Mouse (Mus musculus): ENCODE data around the gene Cdr2l.
"Not testable (repeated sequence)": the region's sequence is repeated elsewhere in the genome, so short reads cannot be mapped to it uniquely, and the experiment has no call there.

Gene Cdr2l

DNA sequence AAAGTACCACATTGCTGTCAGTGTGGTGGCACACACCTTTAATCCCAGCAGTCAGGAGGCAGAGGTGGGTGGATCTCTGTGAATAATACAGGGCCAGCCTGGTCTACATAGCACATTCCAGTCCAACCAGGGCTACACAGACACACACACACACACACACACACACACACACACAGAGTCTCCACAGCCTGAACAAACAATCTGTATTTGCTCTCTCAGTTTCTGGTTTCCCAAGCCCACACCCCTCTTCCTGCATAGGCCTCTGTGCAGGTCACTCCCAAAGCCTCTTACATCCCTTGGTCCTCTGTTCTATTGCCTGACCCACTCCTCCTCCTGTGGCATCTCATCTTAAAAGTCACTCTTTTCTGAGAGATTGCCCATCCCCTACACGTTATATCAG is 9.7 kb upstream of the Cdr2l start:
- DNase-seq, result no peak

DNA sequence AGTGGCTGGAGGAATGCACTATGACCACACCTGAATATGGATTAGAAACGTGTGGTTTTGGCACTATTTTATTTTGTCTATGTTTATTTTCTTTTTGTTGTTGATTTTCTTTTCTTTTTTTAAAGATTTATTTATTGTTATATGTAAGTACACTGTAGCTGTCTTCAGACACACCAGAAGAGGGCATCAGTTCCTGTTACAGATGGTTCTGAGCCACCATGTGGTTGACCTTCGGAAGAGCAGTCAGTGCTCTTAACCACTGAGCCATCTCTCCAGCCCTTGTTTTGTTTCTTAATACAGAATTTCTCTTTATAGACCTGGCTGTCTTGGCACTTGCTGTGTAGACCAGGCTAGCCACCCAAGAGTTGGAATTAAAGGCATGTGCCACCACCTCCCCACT is 9.0 kb upstream of the Cdr2l start:
- no peak for DNase-seq

DNA sequence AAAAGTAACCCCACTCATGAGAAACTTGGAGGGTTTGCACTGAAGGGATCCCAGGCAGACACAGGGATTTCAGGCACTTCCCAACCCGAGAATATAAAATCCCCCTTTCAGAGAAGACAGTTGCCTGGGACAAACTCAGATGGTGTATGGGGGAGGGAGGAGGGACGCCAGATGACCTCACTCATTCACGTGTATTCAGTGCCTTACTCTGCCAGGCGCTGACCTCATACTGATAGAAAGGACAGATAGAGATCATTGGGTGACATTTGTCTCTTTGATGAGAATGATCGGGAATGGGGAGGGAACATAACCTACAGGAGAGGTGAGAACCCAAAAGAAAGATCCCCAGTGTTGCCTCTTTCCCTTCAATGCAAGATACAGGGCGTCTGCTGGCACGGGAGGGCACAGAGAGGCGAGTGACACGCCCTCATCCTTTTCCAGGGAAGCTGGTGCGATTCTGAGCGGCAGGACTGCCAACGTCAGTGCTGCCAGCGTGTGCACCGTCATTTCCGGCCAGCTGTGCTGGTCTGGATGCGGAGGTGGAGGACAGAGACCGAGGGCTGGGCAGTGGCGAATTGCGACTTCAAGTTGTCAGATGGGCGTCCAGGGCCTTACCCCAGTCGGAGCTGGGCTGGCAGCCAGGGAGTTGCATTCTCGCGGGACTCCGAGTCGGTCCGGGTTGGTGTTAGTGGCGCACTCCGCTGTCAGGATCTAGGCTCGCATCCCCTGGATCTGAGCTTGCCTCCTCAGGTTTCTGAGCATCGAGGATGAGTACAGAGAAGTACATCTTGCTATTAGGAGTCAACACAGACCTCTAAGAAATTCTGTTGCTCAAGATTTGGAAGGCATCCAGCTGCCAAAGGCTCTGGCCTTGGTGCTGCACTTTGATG is 7.7 kb upstream of the Cdr2l start:
- DNase-seq, result no peak

GRCm38 (mm10) chr11:115374695-115375425 is 6.9 kb upstream of the Cdr2l start:
- no peak for DNase-seq

DNA sequence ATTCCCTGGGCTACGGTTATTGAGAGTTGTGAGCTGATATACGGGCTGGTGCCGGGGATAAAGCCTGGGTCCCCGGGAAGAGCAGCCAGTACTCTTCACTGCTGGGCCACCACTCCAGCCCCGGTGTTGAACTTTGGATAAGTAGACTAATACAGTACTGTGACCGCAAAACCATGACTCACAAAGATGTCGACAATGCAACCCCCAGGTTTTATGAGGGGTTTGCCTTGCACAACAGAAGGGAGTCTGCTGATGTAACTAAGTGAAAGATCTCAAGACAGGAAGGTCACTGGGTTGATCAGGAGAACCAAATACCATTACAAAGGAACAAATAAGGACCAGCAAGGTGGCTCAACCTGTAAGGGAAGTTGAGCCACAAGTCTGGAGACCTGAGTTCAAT is 5.0 kb upstream of the Cdr2l start:
- DNase-seq, result no peak

DNA sequence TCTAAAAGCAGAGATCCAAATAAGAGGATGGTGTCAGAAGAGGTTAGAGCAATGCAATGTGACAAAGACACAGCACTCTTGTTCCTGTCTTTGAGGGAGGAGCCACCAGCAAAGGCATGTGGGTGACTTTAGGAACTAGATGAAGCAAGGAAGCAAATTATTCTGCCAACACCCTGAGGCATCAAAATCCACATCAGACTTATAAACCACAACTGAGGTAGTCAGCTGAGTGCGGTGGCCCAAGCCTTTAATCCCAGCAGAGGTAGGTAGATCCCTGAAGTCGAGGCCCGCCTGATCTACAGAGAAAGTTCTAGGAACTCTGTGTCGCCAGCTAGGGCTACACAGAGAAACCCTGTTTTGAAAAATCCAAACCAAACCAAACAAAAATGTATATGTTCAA is 4.5 kb upstream of the Cdr2l start:
- DNase-seq, result no peak

- no peak for DNase-seq
Observed at GRCm38 (mm10) chr11:115377854-115378253, 3.9 kb upstream of the Cdr2l start.

DNA sequence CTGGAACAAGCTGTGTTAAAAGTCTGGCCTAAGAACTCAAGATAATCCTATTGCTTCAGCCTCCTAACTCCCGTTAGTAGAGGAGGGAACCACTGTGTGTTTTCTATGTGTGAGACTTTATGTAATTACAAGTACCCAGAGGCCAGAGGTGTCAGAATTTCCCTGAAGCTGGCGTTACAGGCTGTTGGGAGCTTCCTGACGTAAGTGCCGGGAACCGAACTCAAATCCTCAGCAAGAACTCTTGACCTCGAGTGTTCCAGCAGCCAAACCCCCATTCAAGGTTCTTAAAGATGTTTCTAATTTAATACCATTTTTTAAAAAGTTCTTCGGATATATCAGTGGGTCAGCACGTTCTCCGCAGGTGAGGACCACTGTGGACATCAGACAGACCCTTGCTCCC is 440 bp upstream of the Cdr2l start:
- no peak for DNase-seq

DNA sequence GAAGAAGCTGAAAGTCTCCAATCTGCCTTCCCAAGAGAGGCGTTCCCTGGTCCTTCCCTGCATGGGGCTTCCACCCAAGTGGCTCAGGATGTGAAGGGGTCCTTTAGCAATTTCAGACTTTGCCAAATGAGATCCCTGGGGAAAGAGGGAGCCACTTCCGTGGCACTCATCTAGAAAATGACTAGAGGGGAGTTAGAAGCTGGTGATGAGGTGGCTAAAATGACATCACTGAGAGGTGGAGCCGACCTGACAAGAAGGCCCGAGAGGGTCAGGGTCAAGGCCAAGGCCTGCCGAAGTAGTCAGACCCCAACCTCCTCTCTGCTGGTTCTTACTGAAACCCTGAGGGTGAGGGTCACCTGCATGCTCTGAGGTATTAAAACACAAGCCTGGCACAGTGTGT is 1.2 kb downstream of the Cdr2l start:
- DNase-seq, result no peak

GRCm38 (mm10) chr11:115383701-115384474 is 2.2 kb downstream of the Cdr2l start:
- no peak for DNase-seq

DNA sequence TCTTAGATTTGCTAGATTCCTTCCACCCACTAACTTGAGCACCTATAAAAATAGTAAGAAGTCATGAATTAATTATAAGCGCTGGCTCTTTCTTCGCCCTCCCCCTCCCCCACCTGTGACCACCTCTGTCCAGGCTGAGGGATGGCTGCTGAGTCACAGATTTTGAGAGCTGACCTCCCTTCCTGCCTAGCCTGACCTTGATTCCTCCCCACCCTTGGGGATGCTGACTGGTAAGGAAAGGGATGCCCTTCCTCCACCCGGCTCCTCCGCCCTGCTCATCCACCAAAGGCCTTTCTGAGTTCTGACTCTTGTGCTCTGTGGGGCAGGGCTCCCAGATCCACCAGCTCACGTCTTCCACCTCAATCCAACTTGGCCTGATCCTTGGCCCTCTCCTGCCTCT is 2.9 kb downstream of the Cdr2l start:
- no peak for DNase-seq

DNA sequence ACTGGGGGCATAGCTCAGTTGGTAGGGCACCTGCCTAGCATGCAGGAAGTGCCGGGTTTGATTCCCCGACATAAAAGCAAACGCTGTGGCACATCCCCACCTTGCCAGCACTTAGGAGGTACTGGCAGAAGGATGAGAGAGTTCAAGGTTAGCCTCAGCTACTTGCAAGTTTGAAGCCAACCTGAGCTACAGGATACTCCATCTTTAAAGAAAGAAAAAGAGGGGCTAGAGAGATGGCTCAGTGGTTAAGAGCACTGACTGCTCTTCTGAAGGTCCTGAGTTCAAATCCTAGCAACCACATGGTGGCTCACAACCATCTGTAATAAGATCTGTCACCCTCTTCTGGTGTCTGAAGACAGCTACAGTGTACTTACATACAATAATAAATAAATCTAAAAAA is 5.1 kb downstream of the Cdr2l start:
- not testable (repeated sequence) for DNase-seq

- no peak for DNase-seq
Observed at GRCm38 (mm10) chr11:115391358-115391757, 9.6 kb downstream of the Cdr2l start.

DNA sequence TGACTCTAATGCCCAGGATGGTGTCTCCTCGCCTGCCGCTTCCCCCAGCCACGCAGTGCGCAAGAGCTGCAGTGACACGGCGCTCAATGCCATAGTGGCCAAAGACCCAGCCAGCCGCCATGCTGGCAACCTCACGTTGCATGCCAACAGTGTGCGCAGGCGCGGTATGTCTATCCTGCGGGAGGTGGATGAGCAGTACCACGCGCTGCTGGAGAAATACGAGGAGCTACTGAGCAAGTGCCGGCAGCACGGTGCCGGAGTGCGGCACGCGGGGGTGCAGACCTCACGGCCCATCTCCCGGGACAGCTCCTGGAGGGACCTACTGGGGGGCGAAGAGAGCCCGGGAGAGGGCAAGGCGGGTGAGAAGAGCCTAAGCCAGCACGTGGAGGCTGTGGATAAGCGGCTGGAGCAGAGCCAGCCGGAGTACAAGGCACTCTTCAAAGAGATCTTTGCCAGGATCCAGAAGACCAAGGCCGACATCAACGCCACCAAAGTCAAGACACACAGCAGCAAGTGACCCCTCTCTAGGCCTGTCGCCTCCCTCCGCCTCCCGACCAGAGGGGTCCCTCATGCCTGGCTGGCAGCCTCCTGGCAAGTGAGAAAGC is 12.1 kb downstream of the Cdr2l start:
- no peak for DNase-seq

GRCm38 (mm10) chr11:115398085-115398484 is 16.4 kb downstream of the Cdr2l start:
- DNase-seq, result no peak

DNA sequence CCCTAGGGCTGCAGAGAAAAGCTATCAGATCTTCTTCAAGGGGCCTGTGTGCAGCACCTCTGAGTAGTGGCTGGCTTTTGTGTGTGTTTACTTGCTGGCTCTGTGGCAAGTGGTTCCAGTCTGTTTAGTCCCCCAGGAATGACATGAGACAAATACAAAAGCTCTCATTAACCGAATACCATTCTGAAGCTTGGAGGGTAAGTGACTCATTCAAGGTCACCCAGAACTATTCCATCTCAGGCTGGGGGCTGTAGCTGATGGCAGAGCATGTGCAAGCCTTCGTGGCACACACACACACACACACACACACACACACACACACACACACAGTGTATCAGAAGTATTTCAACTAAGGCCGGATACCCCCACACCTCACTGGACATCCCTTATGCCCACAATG is 18.4 kb downstream of the Cdr2l start:
- no peak for DNase-seq

GRCm38 (mm10) chr11:115400630-115401391 is 19.1 kb downstream of the Cdr2l start:
- no peak for DNase-seq

- DNase-seq, result peak; percentile 73 to 87
Observed at GRCm38 (mm10) chr11:115403338-115404124, 21.8 kb downstream of the Cdr2l start, which contains the start of gene Mrpl58. Gene Mrpl58, plus strand, starts transcription at chr11:115403752.

DNA sequence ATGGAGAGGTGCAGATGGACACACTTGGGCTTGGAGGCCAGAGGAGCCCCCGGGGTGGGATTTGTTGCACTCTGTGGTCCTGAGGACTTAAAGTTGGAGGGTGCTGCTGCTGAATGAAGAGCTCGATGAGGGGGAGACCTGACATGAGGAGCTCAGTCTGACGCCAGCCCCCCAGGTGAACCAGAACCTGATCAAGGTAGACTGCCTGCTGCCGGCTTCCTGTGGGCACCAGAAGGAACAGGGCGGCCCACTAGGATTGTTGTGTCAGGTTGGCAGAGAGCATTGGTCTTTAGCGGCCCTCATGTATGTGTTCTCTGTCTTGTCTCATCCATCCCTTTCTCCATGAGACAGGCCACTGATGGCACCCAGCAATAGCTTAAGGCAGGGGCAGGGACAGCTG is 24.0 kb downstream of the Cdr2l start:
- DNase-seq, result no peak

- no peak for DNase-seq
Observed at GRCm38 (mm10) chr11:115406858-115407401, 25.2 kb downstream of the Cdr2l start.

All from spleen, adult 18-20 months (tissue).